Mouse (Mus musculus) ES-E14 (cell line): ENCODE results near the gene 1700019D03Rik. TPM values are rescaled to one million over a fixed set of nuclear protein-coding genes. Genes with fewer than 3 reads are reported as not detected.

Experiments
- DNase-seq: peaks from one replicate; pipeline ENCODE4 v3.0.0-alpha.2; 2013; ENCODE audit warnings: low read depth, low spot score
- H3K27ac ChIP-seq: 2 replicates; pipeline ENCODE4 v1.5.1; 2012; ENCODE audit warnings: low read depth, mild to moderate bottlenecking, low read length, moderate library complexity, mixed read lengths; ENCODE audit not compliant: poor library complexity, insufficient read depth, severe bottlenecking
- H3K36me3 ChIP-seq: 2 replicates; pipeline ENCODE4 v1.6.1; 2012; ENCODE audit warnings: mild to moderate bottlenecking, low read length, moderate library complexity, mixed read lengths; ENCODE audit not compliant: control insufficient read depth, poor library complexity, insufficient read depth, severe bottlenecking
- H3K4me1 ChIP-seq, 2 experiments: fragments of 150-350 bp in 1 of 2; sonication (generic) in 1 of 2; 2 replicates each; pipeline ENCODE4 v1.6.1; 2012; ENCODE audit warnings: low read length in 2 of 2, mild to moderate bottlenecking in 1 of 2, mixed read lengths in 1 of 2; ENCODE audit not compliant: control insufficient read depth in 2 of 2, insufficient read depth in 2 of 2, poor library complexity in 1 of 2
- H3K4me3 ChIP-seq, 2 experiments: fragments of 150-350 bp in 1 of 2; sonication (generic) in 1 of 2; 2 replicates each; pipeline ENCODE4 v1.5.1; 2012; ENCODE audit warnings: low read length in 2 of 2, low read depth in 1 of 2, mild to moderate bottlenecking in 1 of 2, mixed read lengths in 1 of 2; ENCODE audit not compliant: insufficient read depth in 1 of 2, poor library complexity in 1 of 2, severe bottlenecking in 1 of 2
- H3K9ac ChIP-seq: 2 replicates; pipeline ENCODE4 v1.6.1; 2012; ENCODE audit warnings: low read depth, mild to moderate bottlenecking, low read length, mixed read lengths; ENCODE audit not compliant: poor library complexity, insufficient read depth, severe bottlenecking
- H3K9me3 ChIP-seq: fragments of 150-350 bp; sonication (generic); 2 replicates; pipeline ENCODE4 v1.6.1; 2012; ENCODE audit warnings: low read depth, mild to moderate bottlenecking, low read length; ENCODE audit not compliant: control insufficient read depth, insufficient read depth
- CHD2 ChIP-seq: IDR thresholded peaks from 2 replicates; pipeline ENCODE4 v1.6.1; 2014; ENCODE audit warnings: mild to moderate bottlenecking, low read depth, low read length, inconsistent platforms
- HCFC1 ChIP-seq: IDR thresholded peaks from 2 replicates; pipeline ENCODE4 v1.6.1; 2012; ENCODE audit warnings: low read length, inconsistent platforms, borderline replicate concordance; ENCODE audit not compliant: insufficient read depth
- MAFK ChIP-seq: IDR thresholded peaks from 2 replicates; pipeline ENCODE4 v1.6.1; 2014; ENCODE audit warnings: mild to moderate bottlenecking, low read depth, low read length, inconsistent platforms; ENCODE audit not compliant: insufficient read depth
- ZC3H11A ChIP-seq: IDR thresholded peaks from 2 replicates; pipeline ENCODE4 v1.6.1; 2012; ENCODE audit warnings: low read depth, mild to moderate bottlenecking, inconsistent platforms, low read length, borderline replicate concordance
- ZNF384 ChIP-seq: IDR thresholded peaks from 2 replicates; pipeline ENCODE4 v1.6.1; 2012; ENCODE audit warnings: low read depth, low read length, inconsistent platforms
- in situ Hi-C, 2 experiments: fragments of 600-800 bp; cut with MboI; formaldehyde crosslinking; loops; one replicate each; pipeline ENCODE4 v1.15.1; 2025; ENCODE audit warnings: low sequenced_read_pairs in 2 of 2, inconsistent platforms in 1 of 2; ENCODE audit not compliant: unreplicated experiment in 2 of 2
- total RNA-seq: library from RNA; depleted of rRNA; stranded (reverse); fragments of 300-350 nt; gene quantifications from 2 replicates; pipeline ENCODE4 v1.2.3, GENCODE M21; 2012

1700019D03Rik gene
- total RNA-seq, 1 experiment: 65.8 TPM

DNA sequence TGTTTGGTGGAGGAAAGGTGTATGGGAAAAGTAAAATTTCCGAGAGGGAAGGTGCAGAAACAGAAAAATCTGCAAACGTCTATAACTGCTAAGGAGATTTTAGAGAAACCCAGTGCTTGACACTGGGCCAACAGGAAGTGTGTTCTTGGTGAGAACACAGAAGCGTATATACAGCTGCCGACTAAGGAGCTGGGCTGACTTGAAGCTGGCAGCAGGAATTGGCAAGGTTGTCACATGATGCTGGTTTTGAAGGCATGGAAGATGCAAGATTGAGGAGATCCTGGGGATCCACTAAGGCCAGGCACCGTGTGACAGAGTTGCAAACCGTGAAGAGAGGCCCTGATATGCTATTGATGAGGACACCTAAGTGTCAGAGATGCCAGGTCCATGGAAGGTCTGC is 59.8 kb downstream of the 1700019D03Rik start:
- DNase-seq: no peak
- no peak overlapping the region for H3K4me3 ChIP-seq
- H3K27ac ChIP-seq: no peak overlapping the region
- TF ChIP-seq MAFK (no peak), ZNF384 (no peak), HCFC1 (no peak), ZC3H11A (no peak)
- H3K36me3 ChIP-seq: no peaks in the 10 kb centered on the region
- no peaks in the 10 kb centered on the region for H3K9me3 ChIP-seq
- H3K4me1 ChIP-seq: peaks cover 0 to 5% of the 10 kb centered on the region in 2 experiments; a peak in 1 of 4 replicates
- H3K9ac ChIP-seq: no peak overlapping the region
- in situ Hi-C loops: loop anchor here in 1 of 2 experiments (25.0 kb wide), 1 partner anchor 298 kb away; no protein-coding TSS in a partner anchor

DNA sequence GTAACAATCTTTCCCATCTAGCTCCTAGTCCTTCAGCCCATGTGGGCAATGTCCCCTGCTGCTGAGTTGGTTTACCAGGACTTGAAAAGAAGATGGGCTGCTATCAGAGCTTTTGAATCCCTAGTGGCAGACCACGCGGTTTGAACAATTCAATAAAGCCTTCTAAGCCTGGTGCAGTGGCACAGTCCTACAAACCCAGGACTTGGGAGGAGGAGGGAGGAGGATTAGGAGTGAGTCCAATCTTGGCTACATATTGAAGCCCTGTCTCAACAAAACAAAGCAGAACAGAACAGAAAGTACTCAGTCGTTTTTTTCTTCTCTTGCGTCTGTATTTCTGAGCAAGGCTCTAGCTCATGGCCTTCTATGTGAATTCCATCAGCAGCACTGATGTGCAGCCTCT is 63.2 kb downstream of the 1700019D03Rik start:
- Histone ChIP-seq H3K9me3 (no peaks in the 10 kb centered on the region), H3K36me3 (no peaks in the 10 kb centered on the region), H3K4me1 (peaks cover 13% of the 10 kb centered on the region in 2 experiments), H3K9ac (no peak overlapping the region), H3K27ac (no peak overlapping the region), H3K4me3 (no peak overlapping the region)
- DNase-seq: no peak
- no peak for TF ChIP-seq CHD2
- no peak for TF ChIP-seq ZC3H11A
- TF ChIP-seq MAFK: no peak
- no peak for TF ChIP-seq ZNF384
- TF ChIP-seq HCFC1: no peak
- in situ Hi-C loops: loop anchor here in 1 of 2 experiments (25.0 kb wide), 1 partner anchor 294 kb away; no protein-coding TSS in a partner anchor

DNA sequence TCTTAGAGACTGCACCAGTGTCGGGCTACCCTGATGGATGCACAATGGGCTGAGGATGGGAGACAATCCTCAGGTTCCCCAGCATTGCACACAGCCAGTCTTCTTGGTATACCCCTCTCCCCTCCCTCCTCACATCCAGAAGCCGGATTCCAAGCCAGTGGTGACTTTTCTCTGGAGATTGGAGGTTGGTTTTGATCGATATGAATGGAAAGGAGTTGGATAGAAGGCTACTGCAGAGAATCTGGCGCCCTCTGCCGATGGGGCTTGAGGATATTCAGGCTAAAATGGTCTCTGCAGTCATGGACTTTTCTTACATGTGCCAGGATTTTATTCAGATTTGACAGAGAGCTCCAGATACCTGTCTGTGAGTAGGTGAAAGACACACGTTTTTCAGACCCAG is 64.9 kb downstream of the 1700019D03Rik start:
- H3K9ac ChIP-seq: peak overlapping the region; percentile 28; the same call in 1 of the 2 replicates
- TF ChIP-seq ZC3H11A (0 out of 2 replicates have a peak, but pooled peaks have one; percentile 36), MAFK (no peak), CHD2 (no peak), HCFC1 (no peak), ZNF384 (no peak)
- in situ Hi-C loops: loop anchor here in 1 of 2 experiments (25.0 kb wide), 1 partner anchor 293 kb away; no protein-coding TSS in a partner anchor
- H3K9me3 ChIP-seq: peaks cover 8% of the 10 kb centered on the region
- DNase-seq: peak; percentile 69
- peaks cover 13% of the 10 kb centered on the region in 2 experiments for H3K4me1 ChIP-seq
- H3K4me3 ChIP-seq: no peak overlapping the region
- peaks cover 2% of the 10 kb centered on the region for H3K36me3 ChIP-seq
- peak overlapping the region; percentile 39; the same call in 1 of the 2 replicates for H3K27ac ChIP-seq

DNA sequence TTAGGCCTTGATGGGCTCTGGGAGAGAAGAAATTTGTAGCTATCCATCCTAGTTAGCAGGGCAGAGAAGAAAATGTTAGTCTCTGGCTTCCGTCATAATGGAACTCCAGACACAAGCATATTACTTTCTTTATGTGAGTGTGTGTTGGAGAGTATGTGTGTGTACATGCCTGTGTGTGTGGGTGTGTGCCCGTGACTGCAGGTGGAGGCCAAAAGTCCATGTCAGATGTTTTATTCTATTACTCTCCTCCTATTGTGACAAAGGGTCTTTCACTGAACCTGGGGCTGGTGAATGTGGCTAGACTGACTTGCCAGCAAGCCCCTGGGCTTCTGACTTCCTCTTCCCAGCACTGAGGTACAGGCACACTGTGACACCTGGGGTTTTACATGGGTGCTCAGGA is 65.5 kb downstream of the 1700019D03Rik start:
- Histone ChIP-seq H3K27ac (peak overlapping the region; percentile 45), H3K9me3 (peaks cover 8% of the 10 kb centered on the region), H3K36me3 (peaks cover 6% of the 10 kb centered on the region), H3K4me1 (peaks cover 13% of the 10 kb centered on the region in 2 experiments), H3K4me3 (no peak overlapping the region), H3K9ac (no peak overlapping the region)
- TF ChIP-seq MAFK (no peak), ZC3H11A (no peak), ZNF384 (no peak), CHD2 (no peak), HCFC1 (no peak)
- in situ Hi-C loops: loop anchor here in 1 of 2 experiments (25.0 kb wide), 1 partner anchor 292 kb away; no protein-coding TSS in a partner anchor
- no peak for DNase-seq
